In genomic region chr11:90190156-90190555, GRCm38 (mm10) we compare ENCODE assay signal across 12 mouse cellular contexts.
"Had no signal": no experiment of that assay in that cellular context is flagged by ENCODE, and none has a peak within 500 bp of the region (broad histone marks: within the 10 kb centered on the region; RNA-seq: fewer than 3 reads in every experiment).

No protein-coding gene starts in this region.

- H3K9ac ChIP-seq: intestine, embryonic 15.5 days; liver, embryonic 12.5 days; lung, embryonic 15.5 days; midbrain, embryonic 12.5 days had no signal

- H3K9me3 ChIP-seq: intestine, embryonic 15.5 days; limb, embryonic 10.5 days; liver, embryonic 12.5 days; lung, embryonic 15.5 days; midbrain, embryonic 12.5 days had no signal

- DNase-seq: lung, postnatal 14 days; right cerebral cortex, adult 18-20 months; right cerebral cortex, postnatal 25 days; thymus, postnatal 36 days had no signal

- H3K4me2 ChIP-seq: intestine, embryonic 15.5 days; liver, embryonic 12.5 days; lung, embryonic 15.5 days; midbrain, embryonic 12.5 days had no signal

- H3K4me3 ChIP-seq: intestine, embryonic 15.5 days; left cerebral cortex, adult 2 months; limb, embryonic 10.5 days; liver, embryonic 12.5 days; lung, embryonic 15.5 days; megakaryocyte, embryonic 14.5 days; midbrain, embryonic 12.5 days had no signal

- ATAC-seq: intestine, embryonic 15.5 days; liver, embryonic 12.5 days had no signal

- H3K36me3 ChIP-seq: intestine, embryonic 15.5 days; limb, embryonic 10.5 days; liver, embryonic 12.5 days; lung, embryonic 15.5 days; midbrain, embryonic 12.5 days had no signal

- H3K27ac ChIP-seq: intestine, embryonic 15.5 days; left cerebral cortex, adult 2 months; limb, embryonic 10.5 days; liver, embryonic 12.5 days; lung, embryonic 15.5 days; macrophage; midbrain, embryonic 12.5 days had no signal

- H3K27me3 ChIP-seq: intestine, embryonic 15.5 days; liver, embryonic 12.5 days; lung, embryonic 15.5 days; megakaryocyte, embryonic 14.5 days; midbrain, embryonic 12.5 days had no signal

- H3K4me1 ChIP-seq: intestine, embryonic 15.5 days; limb, embryonic 10.5 days; liver, embryonic 12.5 days; lung, embryonic 15.5 days; midbrain, embryonic 12.5 days had no signal
